ENCODE assay signal across 18 mouse cellular contexts in the genomic region with DNA sequence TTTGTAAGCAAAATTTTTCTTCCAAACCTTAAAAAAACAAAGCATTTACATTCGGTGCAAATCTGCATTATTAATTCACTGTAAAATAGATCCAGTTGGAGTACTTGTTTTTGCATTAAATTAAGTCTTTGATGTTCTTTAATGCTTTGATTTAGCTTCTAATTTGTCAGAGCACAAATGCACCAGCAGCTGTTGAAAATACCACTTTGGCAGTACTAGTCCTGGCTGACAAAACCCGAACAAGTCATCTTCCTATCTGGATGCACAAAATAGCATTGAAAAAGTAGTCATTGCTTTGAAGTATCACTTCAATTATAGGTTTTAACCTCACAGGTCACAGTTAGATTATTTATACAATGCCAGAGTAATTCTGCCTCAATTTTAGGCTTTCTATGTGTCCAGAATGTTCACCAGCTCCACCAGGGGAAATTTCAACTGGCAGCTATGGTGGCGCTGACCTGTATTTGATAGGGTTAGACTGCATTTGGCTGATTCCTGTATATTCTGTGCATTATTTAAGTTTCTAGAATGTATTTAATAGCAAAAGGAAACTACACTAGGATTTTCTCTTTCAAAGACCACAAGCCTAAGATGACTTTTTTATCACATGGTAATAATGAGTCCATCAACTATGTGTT.
DNase-seq lines count a peak whose midpoint lies in the region; ATAC-seq and TF ChIP-seq lines count a peak whose summit lies in the region.
"Had no signal": no experiment of that assay in that cellular context is flagged by ENCODE, and none has a peak within 500 bp of the region (broad histone marks: within the 10 kb centered on the region; RNA-seq: fewer than 3 reads in every experiment).

No protein-coding gene starts in this region.

- no peak overlapping the region for H3K9ac ChIP-seq in forebrain, embryonic 13.5 days
- no peak overlapping the region for H3K9ac ChIP-seq in lung, postnatal 0 days (replicated peaks; ENCODE audit: low read depth)
- H3K9ac ChIP-seq: heart, embryonic 12.5 days; hindbrain, embryonic 15.5 days had no signal

- no peak overlapping the region for H3K4me3 ChIP-seq in cerebellum, adult 2 months (replicated peaks; ENCODE audit: insufficient read depth, low read depth, low read length)
- no peak overlapping the region for H3K4me3 ChIP-seq in forebrain, embryonic 13.5 days
- H3K4me3 ChIP-seq in lung, postnatal 0 days (ENCODE audit: low read depth, low read length), result no peak overlapping the region
- H3K4me3 ChIP-seq: embryonic facial prominence, embryonic 10.5 days; heart, embryonic 12.5 days; hindbrain, embryonic 15.5 days had no signal

- no peak for TF ChIP-seq EP300 in lung, postnatal 0 days (IDR thresholded peaks at IDR 0.05)

- H3K36me3 ChIP-seq in forebrain, embryonic 13.5 days (ENCODE audit: poor library complexity, severe bottlenecking), result no peaks in the 10 kb centered on the region
- H3K36me3 ChIP-seq in lung, postnatal 0 days (ENCODE audit: insufficient read depth, low read length), result no peaks in the 10 kb centered on the region
- H3K36me3 ChIP-seq: embryonic facial prominence, embryonic 10.5 days; G1E; heart, embryonic 12.5 days; hindbrain, embryonic 15.5 days had no signal

- peak; percentile 24 to 41 for DNase-seq in cerebellum, postnatal 10 days
- DNase-seq in cerebellum, adult 2 months, result no peak
- DNase-seq in layer of hippocampus, adult 18-20 months (ENCODE audit: low spot score in 2 of 2), result peak; percentile 4 to 28
- no peak for DNase-seq in layer of hippocampus, postnatal 10 days (ENCODE audit: low spot score in 2 of 2)
- peak; percentile 8 for DNase-seq in telencephalon, adult 2 months (ENCODE audit: low read depth, low spot score)
- DNase-seq in lung, postnatal 0 days (ENCODE audit: low spot score), result no peak
- DNase-seq: adrenal gland, adult 8-10 months; adrenal gland, postnatal 36 days; B cell, adult 2 months; cerebellum, adult 11-12 months; cerebellum, adult 9-11 months; gastrocnemius, postnatal 14 days had no signal

- ATAC-seq in forebrain, embryonic 13.5 days, result peak; percentile 78
- no peak for ATAC-seq in lung, postnatal 0 days
- ATAC-seq: CD4-positive, CD25-positive, alpha-beta regulatory T cell, adult 4 months had no signal

- H3K9me3 ChIP-seq in forebrain, embryonic 13.5 days (replicated peaks), result no peaks in the 10 kb centered on the region
- H3K9me3 ChIP-seq in lung, postnatal 0 days (ENCODE audit: low read length), result no peaks in the 10 kb centered on the region
- H3K9me3 ChIP-seq: embryonic facial prominence, embryonic 10.5 days; G1E; heart, embryonic 12.5 days; hindbrain, embryonic 15.5 days had no signal

- H3K27me3 ChIP-seq in cerebellum, adult 2 months (ENCODE audit: control insufficient read depth, insufficient read depth, low read length), result no peaks in the 10 kb centered on the region
- H3K27me3 ChIP-seq in forebrain, embryonic 13.5 days, result no peaks in the 10 kb centered on the region
- no peaks in the 10 kb centered on the region for H3K27me3 ChIP-seq in lung, postnatal 0 days (replicated peaks; ENCODE audit: insufficient read depth, low read length)
- H3K27me3 ChIP-seq: heart, embryonic 12.5 days; hindbrain, embryonic 15.5 days had no signal

- TF ChIP-seq POLR2A in cerebellum, adult 2 months (IDR thresholded peaks at IDR 0.05; ENCODE audit: borderline replicate concordance, insufficient read depth, low read length), result no peak

- TF ChIP-seq CTCF in cerebellum, adult 2 months (IDR thresholded peaks at IDR 0.05; ENCODE audit: borderline replicate concordance, insufficient read depth, low read depth, low read length), result no peak
- no peak for TF ChIP-seq CTCF in lung, postnatal 0 days (IDR thresholded peaks at IDR 0.05)

- H3K27ac ChIP-seq in cerebellum, adult 2 months (ENCODE audit: insufficient read depth, low read length), result no peak overlapping the region
- H3K27ac ChIP-seq in forebrain, embryonic 13.5 days, result peak overlapping the region; percentile 14; the same call in 1 of the 2 replicates
- no peak overlapping the region for H3K27ac ChIP-seq in lung, postnatal 0 days (ENCODE audit: low read length)
- H3K27ac ChIP-seq: embryonic facial prominence, embryonic 10.5 days; hindbrain, embryonic 15.5 days had no signal

- 73% methylated on average over 3 of the region's 3 CpGs for WGBS in cerebellum, adult 2 months
- 47% methylated on average over 3 of the region's 3 CpGs for WGBS in forebrain, embryonic 13.5 days
- 67% methylated on average over 3 of the region's 3 CpGs for WGBS in lung, postnatal 0 days

- H3K4me2 ChIP-seq in forebrain, embryonic 13.5 days, result no peak overlapping the region
- H3K4me2 ChIP-seq in lung, postnatal 0 days (replicated peaks; ENCODE audit: low read depth, low read length), result no peak overlapping the region
- H3K4me2 ChIP-seq: heart, embryonic 12.5 days; hindbrain, embryonic 15.5 days had no signal

- no peaks in the 10 kb centered on the region; the same call in 1 of the 2 replicates for H3K4me1 ChIP-seq in cerebellum, adult 2 months (ENCODE audit: control insufficient read depth, insufficient read depth, low read length)
- peaks cover 9% of the 10 kb centered on the region for H3K4me1 ChIP-seq in forebrain, embryonic 13.5 days
- no peaks in the 10 kb centered on the region for H3K4me1 ChIP-seq in lung, postnatal 0 days (ENCODE audit: insufficient read depth, low read depth, low read length)
- H3K4me1 ChIP-seq: embryonic facial prominence, embryonic 10.5 days; heart, embryonic 12.5 days; hindbrain, embryonic 15.5 days had no signal

Comparison
In these comparisons a context has a peak if more than half of its experiments do, and no peak if none do; other contexts are left out.
1. DNase-seq: peak in cerebellum, postnatal 10 days (2 of 2), layer of hippocampus, adult 18-20 months (2 of 2) and telencephalon, adult 2 months (single experiment); none in cerebellum, adult 2 months (0 of 2), layer of hippocampus, postnatal 10 days (0 of 2) and lung, postnatal 0 days (single experiment).